Mouse (Mus musculus) thymus, adult 2 months (tissue): ENCODE results near the gene Soat1.

Source experiments
- CTCF ChIP-seq: fragments of 200-500 bp; IDR thresholded peaks from 2 replicates; pipeline ENCODE4 v1.5.1; 2012; ENCODE audit warnings: mild to moderate bottlenecking, control low read depth, low read length, moderate library complexity, borderline replicate concordance; ENCODE audit not compliant: control insufficient read depth, poor library complexity, insufficient read depth; ENCODE audit errors: extremely low read depth
- POLR2A ChIP-seq: fragments of 200-500 bp; IDR thresholded peaks from 2 replicates; pipeline ENCODE4 v1.6.1; 2012; ENCODE audit warnings: mild to moderate bottlenecking, low read length, control low read depth, moderate library complexity; ENCODE audit not compliant: control insufficient read depth, poor library complexity, insufficient read depth; ENCODE audit errors: extremely low read depth

DNA sequence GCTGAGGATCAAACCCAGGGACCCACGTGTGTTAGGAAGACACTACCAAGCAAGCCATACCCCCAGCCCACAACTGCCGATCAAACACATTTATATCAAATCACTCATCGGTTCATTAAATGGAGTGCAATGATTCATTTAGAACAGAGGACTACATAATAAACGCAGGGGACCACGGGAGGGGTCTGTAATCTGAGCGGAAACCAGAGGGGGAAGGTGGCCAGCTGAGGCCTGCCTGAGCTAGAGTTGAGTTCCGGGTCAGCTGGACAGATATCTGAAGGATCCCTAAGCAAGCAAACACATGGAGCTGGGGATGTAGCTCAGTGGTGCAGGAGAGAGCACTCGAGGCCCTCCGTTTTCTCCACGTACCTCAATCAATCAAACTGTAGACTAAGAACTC lies 20.3 kb downstream of the Soat1 start:
- no peak for TF ChIP-seq POLR2A
- TF ChIP-seq CTCF: no peak
